Mouse (Mus musculus): ENCODE measurements around the gene Ndufs7.
A peak's percentile ranks its signal among the peaks of the same experiment; 100 is the strongest.
"Not testable (repeated sequence)": the region's sequence is repeated elsewhere in the genome, so short reads cannot be mapped to it uniquely, and the experiment has no call there.

The Ndufs7 gene

GRCm38 (mm10) chr10:80248971-80249640 is at the start of gene Ndufs7:
Gene Ndufs7 (plus strand): TSS chr10:80249121.
- peak; percentile 96 for DNase-seq (ENCODE audit: low spot score)

GRCm38 (mm10) chr10:80199440-80200008 is 49.4 kb upstream of the Ndufs7 start:
- peak; percentile 62 for DNase-seq (ENCODE audit: low spot score)

- no peak for DNase-seq (ENCODE audit: low spot score)
These were observed 48.4 kb upstream of the Ndufs7 start for GRCm38 (mm10) chr10:80200485-80200884.

GRCm38 (mm10) chr10:80204055-80204454 is 44.9 kb upstream of the Ndufs7 start:
- no peak for DNase-seq (ENCODE audit: low spot score)

GRCm38 (mm10) chr10:80207201-80207600 is 41.7 kb upstream of the Ndufs7 start:
- no peak for DNase-seq (ENCODE audit: low spot score)

GRCm38 (mm10) chr10:80207676-80208075 is 41.2 kb upstream of the Ndufs7 start:
- no peak for DNase-seq (ENCODE audit: low spot score)

GRCm38 (mm10) chr10:80208248-80208647 is 40.7 kb upstream of the Ndufs7 start:
- DNase-seq (ENCODE audit: low spot score), result no peak

- DNase-seq (ENCODE audit: low spot score), result no peak
These were observed 40.0 kb upstream of the Ndufs7 start for GRCm38 (mm10) chr10:80208841-80209371.

GRCm38 (mm10) chr10:80211547-80212103 is 37.3 kb upstream of the Ndufs7 start:
- DNase-seq (ENCODE audit: low spot score), result not testable (repeated sequence)

GRCm38 (mm10) chr10:80215048-80215772 is 33.7 kb upstream of the Ndufs7 start:
- no peak for DNase-seq (ENCODE audit: low spot score)

GRCm38 (mm10) chr10:80220676-80221075 is 28.2 kb upstream of the Ndufs7 start:
- DNase-seq (ENCODE audit: low spot score), result no peak

GRCm38 (mm10) chr10:80223137-80223536 is 25.8 kb upstream of the Ndufs7 start:
- not testable (repeated sequence) for DNase-seq (ENCODE audit: low spot score)

GRCm38 (mm10) chr10:80226071-80226415 is 22.9 kb upstream of the Ndufs7 start:
- no peak for DNase-seq (ENCODE audit: low spot score)

GRCm38 (mm10) chr10:80226416-80227165 is 22.3 kb upstream of the Ndufs7 start, which contains the start of gene Mum1:
Gene Mum1 (plus strand): TSS chr10:80226434.
- DNase-seq (ENCODE audit: low spot score), result peak; percentile 97

GRCm38 (mm10) chr10:80227166-80227539 is 21.8 kb upstream of the Ndufs7 start:
- DNase-seq (ENCODE audit: low spot score), result no peak

GRCm38 (mm10) chr10:80227877-80228775 is 20.8 kb upstream of the Ndufs7 start:
- DNase-seq (ENCODE audit: low spot score), result no peak

- no peak for DNase-seq (ENCODE audit: low spot score)
These were observed 12.6 kb upstream of the Ndufs7 start for GRCm38 (mm10) chr10:80236145-80236825.

GRCm38 (mm10) chr10:80237020-80237419 is 11.9 kb upstream of the Ndufs7 start:
- no peak for DNase-seq (ENCODE audit: low spot score)

GRCm38 (mm10) chr10:80238306-80238705 is 10.6 kb upstream of the Ndufs7 start:
- no peak for DNase-seq (ENCODE audit: low spot score)

GRCm38 (mm10) chr10:80239791-80240190 is 9.1 kb upstream of the Ndufs7 start:
- no peak for DNase-seq (ENCODE audit: low spot score)
